Mouse (Mus musculus): Measurements from ENCODE around the gene Zfp750. TPM values are rescaled to one million over a fixed set of nuclear protein-coding genes. Genes with fewer than 3 reads are reported as not detected.

The Zfp750 gene
- polyA plus RNA-seq (2021; fragmentation: Nextera tagmentation), result not detected in 2 replicates
- long read RNA-seq, experiment 1, result 0 reads
- long read RNA-seq, experiment 2, result 0 reads

GRCm38 (mm10) chr11:121519131-121519530 lies at the start of gene Zfp750:
Gene Zfp750, minus strand, starts transcription at chr11:121519333.

Other genes starting within 250 kb of the Zfp750 start
- gene Wdr45b, start 164.9 kb downstream of the Zfp750 start, polyA plus RNA-seq (2021; fragmentation: Nextera tagmentation), result 63.9 and 88.2 TPM in 2 replicates
- gene Rab40b, start 131.1 kb downstream of the Zfp750 start, polyA plus RNA-seq (2021; fragmentation: Nextera tagmentation), result 57.1 and 63.1 TPM in 2 replicates
- 38.8 and 43.0 TPM in 2 replicates for gene Fn3krp, start 97.9 kb downstream of the Zfp750 start, polyA plus RNA-seq (2021; fragmentation: Nextera tagmentation)
- gene Fn3k, start 84.4 kb downstream of the Zfp750 start, polyA plus RNA-seq (2021; fragmentation: Nextera tagmentation), result 68.2 and 68.5 TPM in 2 replicates
- gene Tbcd, start 67.4 kb downstream of the Zfp750 start, polyA plus RNA-seq (2021; fragmentation: Nextera tagmentation), result 10.4 and 12.6 TPM in 2 replicates
- gene B3gntl1, start 153.8 kb upstream of the Zfp750 start, polyA plus RNA-seq (2021; fragmentation: Nextera tagmentation), result 2.6 and 2.7 TPM in 2 replicates
- gene Metrnl, start 182.2 kb upstream of the Zfp750 start, polyA plus RNA-seq (2021; fragmentation: Nextera tagmentation), result 7.8 and 18.3 TPM in 2 replicates